Mouse (Mus musculus) gastrocnemius, postnatal 25 days (tissue): Measurements from ENCODE around the gene Ano3. TPM values are rescaled to one million over a fixed set of nuclear protein-coding genes. Genes with fewer than 3 reads are reported as not detected.
A peak's percentile ranks its signal among the peaks of the same experiment; 100 is the strongest.

Experiments
- DNase-seq: peaks from one replicate; pipeline ENCODE4 v3.0.0; 2022
- total RNA-seq, 2 experiments: library from RNA; stranded (reverse); gene quantifications; 1 replicate in 1 of 2; 2 replicates in 1 of 2; pipeline ENCODE4 v1.2.3; 2021

Gene Ano3
- total RNA-seq, 2 experiments from 2014 or later = 0.13 to 0.18 TPM

- no peak for DNase-seq
Observed at GRCm38 (mm10) chr2:110806302-110807093, 144.2 kb downstream of the Ano3 start.

GRCm38 (mm10) chr2:110795928-110796327, 154.8 kb downstream of the Ano3 start:
- no peak for DNase-seq

GRCm38 (mm10) chr2:110795433-110795832, 155.3 kb downstream of the Ano3 start:
- DNase-seq = no peak

- DNase-seq = no peak
Observed at GRCm38 (mm10) chr2:110787396-110787795, 163.3 kb downstream of the Ano3 start.

GRCm38 (mm10) chr2:110759434-110759833, 191.3 kb downstream of the Ano3 start:
- no peak for DNase-seq

- no peak for DNase-seq
Observed at GRCm38 (mm10) chr2:110757556-110757955, 193.2 kb downstream of the Ano3 start.

GRCm38 (mm10) chr2:110740493-110740892, 210.2 kb downstream of the Ano3 start:
- DNase-seq = no peak

- no peak for DNase-seq
Observed at GRCm38 (mm10) chr2:110739781-110740180, 210.9 kb downstream of the Ano3 start.

- no peak for DNase-seq
Observed at GRCm38 (mm10) chr2:110737981-110738380, 212.7 kb downstream of the Ano3 start.

- DNase-seq = no peak
Observed at GRCm38 (mm10) chr2:110737236-110737635, 213.5 kb downstream of the Ano3 start.

- no peak for DNase-seq
Observed at GRCm38 (mm10) chr2:110726106-110726505, 224.6 kb downstream of the Ano3 start.

GRCm38 (mm10) chr2:110722208-110722607, 228.5 kb downstream of the Ano3 start:
- no peak for DNase-seq

- DNase-seq = no peak
Observed at GRCm38 (mm10) chr2:110721290-110721753, 229.4 kb downstream of the Ano3 start, which contains the start of gene Muc15. Gene Muc15 (plus strand): TSS chr2:110721340.

GRCm38 (mm10) chr2:110719051-110719450, 231.7 kb downstream of the Ano3 start:
- DNase-seq = no peak

- peak; percentile 4 for DNase-seq
Observed at GRCm38 (mm10) chr2:110710055-110710720, 240.5 kb downstream of the Ano3 start.

GRCm38 (mm10) chr2:110709436-110709835, 241.3 kb downstream of the Ano3 start:
- DNase-seq = no peak

GRCm38 (mm10) chr2:110671071-110671624, 279.6 kb downstream of the Ano3 start:
- no peak for DNase-seq

- DNase-seq = no peak
Observed at GRCm38 (mm10) chr2:110663329-110663728, 287.4 kb downstream of the Ano3 start.

GRCm38 (mm10) chr2:110644846-110645245, 305.9 kb downstream of the Ano3 start:
- no peak for DNase-seq

GRCm38 (mm10) chr2:110644358-110644757, 306.4 kb downstream of the Ano3 start:
- no peak for DNase-seq
